Mouse (Mus musculus) cerebellum, adult 2 months (tissue): Measurements from ENCODE around the gene Susd4. TPM values are rescaled to one million over a fixed set of nuclear protein-coding genes. Genes with fewer than 3 reads are reported as not detected.

ENCODE experiments used
- DNase-seq, 2 experiments: peaks; one replicate each; pipeline ENCODE4 v3.0.0; 2021
- H3K27ac ChIP-seq: fragments of 200-500 bp; 2 replicates; pipeline ENCODE4 v1.5.1; 2012; ENCODE audit warnings: low read length, control low read depth, inconsistent platforms; ENCODE audit not compliant: insufficient read depth
- H3K27me3 ChIP-seq: fragments of 200-500 bp; 2 replicates; pipeline ENCODE4 v1.6.1; 2012; ENCODE audit warnings: inconsistent platforms, mild to moderate bottlenecking, low read length, moderate library complexity; ENCODE audit not compliant: control insufficient read depth, insufficient read depth
- H3K4me1 ChIP-seq: fragments of 200-500 bp; 2 replicates; pipeline ENCODE4 v1.6.1; 2011; ENCODE audit warnings: low read length; ENCODE audit not compliant: control insufficient read depth, insufficient read depth
- H3K4me3 ChIP-seq: fragments of 200-500 bp; replicated peaks from 2 replicates; pipeline ENCODE3; 2011; ENCODE audit warnings: mild to moderate bottlenecking, low read depth, low read length, control low read depth; ENCODE audit not compliant: insufficient read depth
- CTCF ChIP-seq: fragments of 200-500 bp; IDR thresholded peaks from 2 replicates; pipeline ENCODE4 v1.5.1; 2011; ENCODE audit warnings: low read depth, mild to moderate bottlenecking, control low read depth, low read length, moderate library complexity, borderline replicate concordance; ENCODE audit not compliant: insufficient read depth
- POLR2A ChIP-seq: fragments of 200-500 bp; IDR thresholded peaks from 2 replicates; pipeline ENCODE4 v1.6.1; 2011; ENCODE audit warnings: low read length, control low read depth, borderline replicate concordance; ENCODE audit not compliant: insufficient read depth
- WGBS: fragments of 180-500 bp; shearing (Covaris S2); methylation state at CpG from one replicate; pipeline ENCODE4 v1.1.7; 2018; 5-methylcytosine and 5-hydroxymethylcytosine counted together
- polyA plus RNA-seq: library from polyadenylated mRNA; depleted of rRNA; stranded (reverse); fragments of >200 nt; gene quantifications from 2 replicates; pipeline ENCODE4 v1.2.3, GENCODE M21; 2012

Gene Susd4
- polyA plus RNA-seq, 1 experiment: 97.7 TPM

- Histone ChIP-seq H3K4me3 (no peak overlapping the region), H3K27ac (no peak overlapping the region), H3K27me3 (no peaks in the 10 kb centered on the region), H3K4me1 (peaks cover 11% of the 10 kb centered on the region)
- 57% methylated on average over 5 of the region's 5 CpGs for WGBS
- no peak for TF ChIP-seq CTCF
- no peak for TF ChIP-seq POLR2A
- no peak for DNase-seq
Observed at GRCm38 (mm10) chr1:182817106-182817505, 53.4 kb downstream of the Susd4 start.

GRCm38 (mm10) chr1:182817624-182818023 is 54.0 kb downstream of the Susd4 start:
- WGBS: 40% methylated on average over 6 of the region's 6 CpGs
- no peak overlapping the region for H3K4me3 ChIP-seq
- no peak for DNase-seq
- peaks cover 11% of the 10 kb centered on the region for H3K4me1 ChIP-seq
- TF ChIP-seq POLR2A (no peak), CTCF (no peak)
- no peaks in the 10 kb centered on the region for H3K27me3 ChIP-seq
- no peak overlapping the region for H3K27ac ChIP-seq

GRCm38 (mm10) chr1:182818931-182819330 is 55.3 kb downstream of the Susd4 start:
- Histone ChIP-seq H3K27ac (no peak overlapping the region), H3K4me3 (no peak overlapping the region), H3K4me1 (peaks cover 15% of the 10 kb centered on the region), H3K27me3 (no peaks in the 10 kb centered on the region)
- DNase-seq: no peak
- 81% methylated on average over 10 of the region's 10 CpGs for WGBS
- TF ChIP-seq CTCF (no peak), POLR2A (no peak)

- no peak for DNase-seq
- 92% methylated on average over 10 of the region's 10 CpGs for WGBS
- TF ChIP-seq CTCF (no peak), POLR2A (no peak)
- Histone ChIP-seq H3K27me3 (no peaks in the 10 kb centered on the region), H3K4me3 (no peak overlapping the region), H3K4me1 (0 out of 2 replicates have a peak, but pooled peaks cover 3% of the 10 kb centered on the region), H3K27ac (no peak overlapping the region)
Observed at GRCm38 (mm10) chr1:182822729-182823128, 59.1 kb downstream of the Susd4 start.

- Histone ChIP-seq H3K4me3 (no peak overlapping the region), H3K4me1 (0 out of 2 replicates have a peak, but pooled peaks cover 3% of the 10 kb centered on the region), H3K27ac (no peak overlapping the region), H3K27me3 (no peaks in the 10 kb centered on the region)
- no peak for TF ChIP-seq CTCF
- no peak for TF ChIP-seq POLR2A
- WGBS: 50% methylated on average over 21 of the region's 21 CpGs
- no peak for DNase-seq
Observed at GRCm38 (mm10) chr1:182823723-182824421, 60.2 kb downstream of the Susd4 start.

- Histone ChIP-seq H3K27ac (no peak overlapping the region), H3K27me3 (no peaks in the 10 kb centered on the region), H3K4me3 (no peak overlapping the region), H3K4me1 (0 out of 2 replicates have a peak, but pooled peaks cover 3% of the 10 kb centered on the region)
- 91% methylated on average over 3 of the region's 3 CpGs for WGBS
- DNase-seq: no peak
- TF ChIP-seq CTCF: no peak
- no peak for TF ChIP-seq POLR2A
Observed at GRCm38 (mm10) chr1:182826557-182826956, 62.9 kb downstream of the Susd4 start.

GRCm38 (mm10) chr1:182838061-182838460 is 74.4 kb downstream of the Susd4 start:
- no peak overlapping the region for H3K4me3 ChIP-seq
- no peaks in the 10 kb centered on the region for H3K27me3 ChIP-seq
- 55% methylated on average over 6 of the region's 6 CpGs for WGBS
- no peak for TF ChIP-seq CTCF
- TF ChIP-seq POLR2A: no peak
- DNase-seq: no peak
- no peak overlapping the region for H3K27ac ChIP-seq
- H3K4me1 ChIP-seq: no peaks in the 10 kb centered on the region

GRCm38 (mm10) chr1:182839332-182839929 is 75.8 kb downstream of the Susd4 start:
- H3K27ac ChIP-seq: no peak overlapping the region
- no peaks in the 10 kb centered on the region for H3K4me1 ChIP-seq
- DNase-seq: no peak
- WGBS: 90% methylated on average over 4 of the region's 4 CpGs
- no peaks in the 10 kb centered on the region for H3K27me3 ChIP-seq
- no peak for TF ChIP-seq POLR2A
- no peak for TF ChIP-seq CTCF
- H3K4me3 ChIP-seq: no peak overlapping the region
